Mouse (Mus musculus) forebrain, embryonic 12.5 days (tissue): ENCODE data around the gene Nsf. TPM values are rescaled to one million over a fixed set of nuclear protein-coding genes. Genes with fewer than 3 reads are reported as not detected.

ENCODE experiments used
- ATAC-seq: fragments of 200-750 bp; cut with Nextera tagmentation; 2 replicates; pipeline ENCODE4 v1.8.0; 2017; ENCODE audit warnings: moderate TSS enrichment; ENCODE audit not compliant: low FRiP score
- H3K27ac ChIP-seq: fragments of 300-500 bp; sonication (generic); 2 replicates; pipeline ENCODE4 v1.5.1; 2016; ENCODE audit warnings: mild to moderate bottlenecking
- H3K27me3 ChIP-seq: fragments of 300-500 bp; sonication (generic); 2 replicates; pipeline ENCODE4 v1.6.1; 2016; ENCODE audit warnings: mild to moderate bottlenecking
- H3K36me3 ChIP-seq: fragments of 300-500 bp; sonication (generic); replicated peaks from 2 replicates; pipeline ENCODE4 v1.6.1; 2016; ENCODE audit warnings: mild to moderate bottlenecking
- H3K4me1 ChIP-seq: fragments of 300-500 bp; sonication (generic); 2 replicates; pipeline ENCODE4 v1.6.1; 2016
- H3K4me2 ChIP-seq: fragments of 300-500 bp; sonication (generic); 2 replicates; pipeline ENCODE4 v1.6.1; 2016; ENCODE audit warnings: mild to moderate bottlenecking, moderate library complexity
- H3K4me3 ChIP-seq: fragments of 300-500 bp; sonication (generic); replicated peaks from 2 replicates; pipeline ENCODE4 v1.5.1; 2016; ENCODE audit warnings: mild to moderate bottlenecking
- H3K9ac ChIP-seq: fragments of 300-500 bp; sonication (generic); 2 replicates; pipeline ENCODE4 v1.6.1; 2016; ENCODE audit warnings: mild to moderate bottlenecking
- H3K9me3 ChIP-seq: fragments of 300-500 bp; sonication (generic); 2 replicates; pipeline ENCODE4 v1.6.1; 2016
- WGBS: fragments of 180-500 bp; shearing (Covaris S2); methylation state at CpG from one replicate; pipeline ENCODE4 v1.1.7; 2016; 5-methylcytosine and 5-hydroxymethylcytosine counted together
- polyA plus RNA-seq: library from polyadenylated mRNA; unstranded; fragments of >200 nt; fragmentation: Nextera tagmentation; extraction: Ambion mirVana; gene quantifications from 2 replicates; pipeline ENCODE4 v1.2.1, GENCODE M21; 2016

Nsf gene
- polyA plus RNA-seq, 1 experiment from 2014 or later: 78.0 TPM

- Histone ChIP-seq H3K27me3 (no peaks in the 10 kb centered on the region), H3K4me3 (no peak overlapping the region), H3K4me2 (no peak overlapping the region), H3K27ac (no peak overlapping the region), H3K4me1 (peaks cover 4% of the 10 kb centered on the region; the same call in 1 of the 2 replicates), H3K36me3 (peaks cover 80% of the 10 kb centered on the region), H3K9me3 (no peaks in the 10 kb centered on the region), H3K9ac (no peak overlapping the region)
- no peak for ATAC-seq
- 94% methylated on average over 4 of the region's 4 CpGs for WGBS
Measured at GRCm38 (mm10) chr11:103979381-103979780, 25.5 kb upstream of the Nsf start.

- Histone ChIP-seq H3K9me3 (no peaks in the 10 kb centered on the region), H3K36me3 (peaks cover 58% of the 10 kb centered on the region), H3K9ac (no peak overlapping the region), H3K4me3 (no peak overlapping the region), H3K27me3 (no peaks in the 10 kb centered on the region), H3K4me1 (peaks cover 24% of the 10 kb centered on the region), H3K27ac (no peak overlapping the region), H3K4me2 (no peak overlapping the region)
- WGBS: 85% methylated on average over 3 of the region's 3 CpGs
- ATAC-seq: no peak
Measured at GRCm38 (mm10) chr11:103970876-103971275, 17.0 kb upstream of the Nsf start.

GRCm38 (mm10) chr11:103969278-103969677 is 15.4 kb upstream of the Nsf start:
- H3K4me1 ChIP-seq: peaks cover 24% of the 10 kb centered on the region
- peaks cover 43% of the 10 kb centered on the region for H3K36me3 ChIP-seq
- no peaks in the 10 kb centered on the region for H3K9me3 ChIP-seq
- ATAC-seq: no peak
- no peak overlapping the region for H3K9ac ChIP-seq
- no peak overlapping the region for H3K4me3 ChIP-seq
- no peak overlapping the region for H3K27ac ChIP-seq
- WGBS: 92% methylated on average over 5 of the region's 5 CpGs
- H3K27me3 ChIP-seq: no peaks in the 10 kb centered on the region
- no peak overlapping the region for H3K4me2 ChIP-seq

GRCm38 (mm10) chr11:103967106-103967735 is 13.4 kb upstream of the Nsf start:
- Histone ChIP-seq H3K9me3 (no peaks in the 10 kb centered on the region), H3K27me3 (no peaks in the 10 kb centered on the region), H3K4me2 (peak overlapping the region; percentile 82), H3K27ac (peak overlapping the region; percentile 95), H3K4me3 (peak overlapping the region; percentile 73), H3K36me3 (peaks cover 28% of the 10 kb centered on the region), H3K9ac (peak overlapping the region; percentile 79), H3K4me1 (peaks cover 24% of the 10 kb centered on the region)
- no peak for ATAC-seq
- WGBS: under 1% methylated on average over 20 of the region's 20 CpGs

- no peak overlapping the region for H3K4me3 ChIP-seq
- no peak for ATAC-seq
- no peaks in the 10 kb centered on the region for H3K9me3 ChIP-seq
- H3K27ac ChIP-seq: no peak overlapping the region
- no peaks in the 10 kb centered on the region for H3K27me3 ChIP-seq
- H3K4me2 ChIP-seq: no peak overlapping the region
- H3K36me3 ChIP-seq: no peaks in the 10 kb centered on the region
- H3K4me1 ChIP-seq: peaks cover 22% of the 10 kb centered on the region
- H3K9ac ChIP-seq: no peak overlapping the region
- WGBS: 88% methylated on average over 4 of the region's 4 CpGs
Measured at GRCm38 (mm10) chr11:103956866-103957265, 3.0 kb upstream of the Nsf start.

- peak; percentile 79 for ATAC-seq
- peaks cover 24% of the 10 kb centered on the region for H3K4me1 ChIP-seq
- H3K9ac ChIP-seq: peak overlapping the region; percentile 89
- no peaks in the 10 kb centered on the region for H3K36me3 ChIP-seq
- H3K9me3 ChIP-seq: no peaks in the 10 kb centered on the region
- peak overlapping the region; percentile 81 for H3K4me3 ChIP-seq
- peak overlapping the region; percentile 74 for H3K4me2 ChIP-seq
- H3K27me3 ChIP-seq: no peaks in the 10 kb centered on the region
- WGBS: 2% methylated on average over 30 of the region's 32 CpGs
- H3K27ac ChIP-seq: peak overlapping the region; percentile 71; the same call in 1 of the 2 replicates
Measured at GRCm38 (mm10) chr11:103953032-103953895, 592 bp downstream of the Nsf start.

- H3K9me3 ChIP-seq: no peaks in the 10 kb centered on the region
- peaks cover 24% of the 10 kb centered on the region for H3K4me1 ChIP-seq
- no peak for ATAC-seq
- WGBS: 55% methylated on average over 5 of the region's 5 CpGs
- H3K9ac ChIP-seq: peak overlapping the region; percentile 21; the same call in 1 of the 2 replicates
- H3K36me3 ChIP-seq: no peaks in the 10 kb centered on the region
- no peaks in the 10 kb centered on the region for H3K27me3 ChIP-seq
- no peak overlapping the region for H3K27ac ChIP-seq
- H3K4me2 ChIP-seq: peak overlapping the region; percentile 74
- H3K4me3 ChIP-seq: peak overlapping the region; percentile 81
Measured at GRCm38 (mm10) chr11:103952635-103953031, 1.2 kb downstream of the Nsf start.

- Histone ChIP-seq H3K4me3 (no peak overlapping the region), H3K36me3 (no peaks in the 10 kb centered on the region), H3K27ac (no peak overlapping the region), H3K4me2 (no peak overlapping the region), H3K27me3 (no peaks in the 10 kb centered on the region), H3K4me1 (peaks cover 24% of the 10 kb centered on the region), H3K9ac (no peak overlapping the region), H3K9me3 (no peaks in the 10 kb centered on the region)
- 85% methylated on average over 7 of the region's 7 CpGs for WGBS
- no peak for ATAC-seq
Measured at GRCm38 (mm10) chr11:103951106-103951505, 2.8 kb downstream of the Nsf start.

- Histone ChIP-seq H3K4me1 (peaks cover 24% of the 10 kb centered on the region), H3K36me3 (no peaks in the 10 kb centered on the region), H3K4me2 (no peak overlapping the region), H3K27ac (no peak overlapping the region), H3K9ac (no peak overlapping the region), H3K4me3 (no peak overlapping the region), H3K9me3 (no peaks in the 10 kb centered on the region), H3K27me3 (no peaks in the 10 kb centered on the region)
- 87% methylated on average over 7 of the region's 7 CpGs for WGBS
- ATAC-seq: no peak
Measured at GRCm38 (mm10) chr11:103948952-103949351, 4.9 kb downstream of the Nsf start.

GRCm38 (mm10) chr11:103942740-103943139 is 11.1 kb downstream of the Nsf start:
- Histone ChIP-seq H3K4me2 (no peak overlapping the region), H3K9me3 (no peaks in the 10 kb centered on the region), H3K27me3 (no peaks in the 10 kb centered on the region), H3K9ac (no peak overlapping the region), H3K27ac (no peak overlapping the region), H3K4me1 (peaks cover 5% of the 10 kb centered on the region), H3K36me3 (no peaks in the 10 kb centered on the region), H3K4me3 (no peak overlapping the region)
- ATAC-seq: no peak
- 91% methylated on average over 4 of the region's 4 CpGs for WGBS

GRCm38 (mm10) chr11:103941351-103941750 is 12.5 kb downstream of the Nsf start:
- H3K4me1 ChIP-seq: peaks cover 7% of the 10 kb centered on the region
- no peak overlapping the region for H3K9ac ChIP-seq
- no peak overlapping the region for H3K27ac ChIP-seq
- no peak for ATAC-seq
- H3K9me3 ChIP-seq: no peaks in the 10 kb centered on the region
- 86% methylated on average over 5 of the region's 5 CpGs for WGBS
- H3K27me3 ChIP-seq: no peaks in the 10 kb centered on the region
- no peak overlapping the region for H3K4me2 ChIP-seq
- H3K36me3 ChIP-seq: no peaks in the 10 kb centered on the region
- H3K4me3 ChIP-seq: no peak overlapping the region

- no peaks in the 10 kb centered on the region for H3K36me3 ChIP-seq
- peaks cover 12% of the 10 kb centered on the region for H3K4me1 ChIP-seq
- no peak overlapping the region for H3K27ac ChIP-seq
- 69% methylated on average over 6 of the region's 6 CpGs for WGBS
- no peak overlapping the region for H3K4me2 ChIP-seq
- no peak overlapping the region for H3K9ac ChIP-seq
- H3K4me3 ChIP-seq: no peak overlapping the region
- no peaks in the 10 kb centered on the region for H3K27me3 ChIP-seq
- ATAC-seq: no peak
- H3K9me3 ChIP-seq: no peaks in the 10 kb centered on the region
Measured at GRCm38 (mm10) chr11:103940887-103941286, 13.0 kb downstream of the Nsf start.
